Mouse (Mus musculus) C2C12 (cell line): Measurements from ENCODE around the gene Gars. TPM values are rescaled to one million over a fixed set of nuclear protein-coding genes. Genes with fewer than 3 reads are reported as not detected.

ENCODE experiments used
- H3K27me3 ChIP-seq: one replicate; pipeline ENCODE4 v1.6.1; 2011; ENCODE audit not compliant: control insufficient read depth, insufficient read depth, insufficient read length
- H3K36me3 ChIP-seq: one replicate; pipeline ENCODE4 v1.6.1; 2011; ENCODE audit not compliant: control insufficient read depth, insufficient read depth
- H3K4me3 ChIP-seq: one replicate; pipeline ENCODE4 v1.5.1; 2011; ENCODE audit warnings: mild to moderate bottlenecking, control low read depth; ENCODE audit not compliant: poor library complexity, insufficient read depth, severe bottlenecking
- H3K79me2 ChIP-seq: one replicate; pipeline ENCODE4 v1.6.1; 2011; ENCODE audit not compliant: control insufficient read depth, insufficient read depth
- H3K79me3 ChIP-seq: one replicate; pipeline ENCODE4 v1.6.1; 2011; ENCODE audit warnings: low read depth, control low read depth
- H3ac ChIP-seq: one replicate; pipeline ENCODE3; 2011; ENCODE audit warnings: low read depth; ENCODE audit not compliant: control insufficient read depth, insufficient read length
- CEBPB ChIP-seq: IDR thresholded peaks from one replicate; pipeline ENCODE4 v1.6.1; 2011; ENCODE audit warnings: low read depth, mild to moderate bottlenecking, control low read depth, moderate library complexity
- CTCF ChIP-seq: IDR thresholded peaks from one replicate; pipeline ENCODE4 v1.5.1; 2011; ENCODE audit not compliant: control insufficient read depth, insufficient read depth, insufficient read length
- FOSL1 ChIP-seq: IDR thresholded peaks from one replicate; pipeline ENCODE4 v1.8.0; 2011; ENCODE audit warnings: mild to moderate bottlenecking, low read length; ENCODE audit not compliant: poor library complexity, insufficient read depth, severe bottlenecking
- MAX ChIP-seq: IDR thresholded peaks from one replicate; pipeline ENCODE4 v1.6.1; 2011; ENCODE audit warnings: mild to moderate bottlenecking, control low read depth
- MYOD1 ChIP-seq: IDR thresholded peaks from one replicate; pipeline ENCODE4 v1.6.1; 2011; ENCODE audit warnings: low read depth; ENCODE audit not compliant: control insufficient read depth, insufficient read length
- MYOG ChIP-seq: IDR thresholded peaks from one replicate; pipeline ENCODE4 v1.6.1; 2011; ENCODE audit not compliant: control insufficient read depth, insufficient read length; ENCODE audit errors: extremely low read depth
- USF1 ChIP-seq: IDR thresholded peaks from one replicate; pipeline ENCODE4 v1.6.1; 2011; ENCODE audit warnings: low read depth, mild to moderate bottlenecking, control low read depth, moderate library complexity
- polyA plus RNA-seq: library from polyadenylated mRNA; unstranded; fragments of >200 nt; fragmentation: generic; extraction: Trizol; gene quantifications from one replicate; pipeline ENCODE4 v1.2.1, GENCODE M21; 2012; ENCODE audit warnings: missing spikeins

Gene Gars
- polyA plus RNA-seq, 1 experiment, result 204 TPM

DNA sequence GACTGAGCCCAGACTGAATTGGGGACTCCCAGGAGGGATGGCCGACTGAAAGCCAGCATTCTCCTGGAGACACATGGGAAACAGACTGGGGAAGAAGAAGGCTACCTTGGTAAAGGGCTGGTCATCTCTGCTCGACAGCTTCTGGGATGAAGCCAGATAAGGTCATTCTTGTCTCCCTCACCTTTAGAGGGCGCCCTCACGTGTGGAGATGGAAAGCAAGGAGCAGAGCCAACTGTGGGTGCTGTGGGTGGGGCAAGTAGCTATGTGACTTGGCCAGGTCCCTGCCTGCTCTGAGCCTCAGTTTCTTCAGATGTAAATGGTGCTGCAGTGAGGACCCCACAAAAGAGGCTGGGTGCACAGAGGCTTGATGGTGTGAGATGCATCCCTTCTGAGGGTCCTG lies 52.8 kb downstream of the Gars start:
- H3ac ChIP-seq, result no peak overlapping the region
- no peaks in the 10 kb centered on the region for H3K79me3 ChIP-seq
- H3K4me3 ChIP-seq, result no peak overlapping the region
- H3K79me2 ChIP-seq, result no peaks in the 10 kb centered on the region
- peaks cover 31% of the 10 kb centered on the region for H3K27me3 ChIP-seq
- no peaks in the 10 kb centered on the region for H3K36me3 ChIP-seq
- no peak for TF ChIP-seq CTCF
- no peak for TF ChIP-seq MYOG
- no peak for TF ChIP-seq FOSL1
- TF ChIP-seq USF1, result no peak
- TF ChIP-seq MAX, result no peak
- no peak for TF ChIP-seq MYOD1
- TF ChIP-seq CEBPB, result no peak

DNA sequence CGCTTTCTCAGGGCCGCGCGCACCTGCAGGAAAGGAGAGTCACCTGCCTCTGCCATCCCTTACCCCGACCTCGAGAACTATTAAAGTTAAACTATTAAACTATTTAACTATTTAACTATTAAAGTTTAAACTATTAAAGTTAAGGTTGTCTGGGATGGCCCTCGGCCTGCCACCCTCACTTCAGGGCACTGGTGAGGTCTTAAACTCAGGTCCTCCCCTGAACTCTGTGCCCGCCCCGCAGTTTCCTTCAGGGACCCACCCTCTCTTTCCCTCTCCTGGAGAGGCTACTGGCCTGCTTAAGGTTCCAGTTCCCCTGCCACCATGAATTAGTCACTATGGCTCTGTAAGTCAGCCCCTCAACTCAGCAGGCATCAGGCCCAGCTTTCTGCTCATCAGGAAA lies 53.6 kb downstream of the Gars start:
- H3K36me3 ChIP-seq, result no peaks in the 10 kb centered on the region
- H3K4me3 ChIP-seq, result no peak overlapping the region
- H3ac ChIP-seq, result no peak overlapping the region
- no peaks in the 10 kb centered on the region for H3K79me3 ChIP-seq
- H3K27me3 ChIP-seq, result peaks cover 27% of the 10 kb centered on the region
- no peak for TF ChIP-seq USF1
- TF ChIP-seq MAX, result no peak
- TF ChIP-seq MYOD1, result no peak
- no peak for TF ChIP-seq MYOG
- TF ChIP-seq CEBPB, result no peak
- no peak for TF ChIP-seq CTCF
- TF ChIP-seq FOSL1, result no peak
- H3K79me2 ChIP-seq, result no peaks in the 10 kb centered on the region

DNA sequence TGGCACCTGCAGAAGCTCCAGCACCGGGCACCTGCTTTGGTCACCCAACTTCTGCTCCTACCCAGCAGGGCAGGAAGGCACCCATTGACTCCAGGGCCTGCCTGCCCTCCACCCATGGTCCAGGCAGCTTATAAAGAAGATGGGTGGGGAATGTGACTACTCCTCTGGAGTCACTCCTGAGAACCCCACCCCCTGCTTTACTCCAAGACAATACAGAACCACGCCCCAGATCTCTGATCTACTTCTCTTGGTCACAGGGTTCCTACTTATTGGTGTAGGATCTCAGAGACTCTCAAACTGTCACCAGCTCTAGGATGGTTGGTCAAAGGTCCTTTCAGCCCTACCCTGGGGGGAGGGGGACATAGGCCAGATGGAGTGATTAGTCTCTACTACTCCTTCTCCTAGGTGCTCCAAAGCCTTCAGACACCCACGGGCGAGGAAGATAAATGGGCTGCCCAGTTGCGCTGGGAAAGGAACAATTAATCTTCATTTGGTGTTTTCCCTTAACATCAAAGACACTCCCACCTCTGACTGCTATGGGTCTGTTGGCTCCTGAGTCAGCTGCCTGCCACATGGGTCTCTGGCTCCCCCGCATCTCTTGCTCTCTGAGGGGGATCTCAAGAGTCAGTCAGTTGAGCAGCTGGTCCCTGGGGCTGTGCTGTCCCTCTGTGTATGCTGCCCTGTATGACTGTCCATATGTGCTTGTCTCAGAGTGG lies 55.8 kb downstream of the Gars start:
- Histone ChIP-seq H3K36me3 (no peaks in the 10 kb centered on the region), H3K79me3 (no peaks in the 10 kb centered on the region), H3K4me3 (no peak overlapping the region), H3K27me3 (peaks cover 25% of the 10 kb centered on the region), H3K79me2 (no peaks in the 10 kb centered on the region), H3ac (no peak overlapping the region)
- no peak for TF ChIP-seq CEBPB
- TF ChIP-seq USF1, result no peak
- no peak for TF ChIP-seq MYOG
- TF ChIP-seq FOSL1, result no peak
- no peak for TF ChIP-seq MAX
- no peak for TF ChIP-seq MYOD1
- no peak for TF ChIP-seq CTCF

DNA sequence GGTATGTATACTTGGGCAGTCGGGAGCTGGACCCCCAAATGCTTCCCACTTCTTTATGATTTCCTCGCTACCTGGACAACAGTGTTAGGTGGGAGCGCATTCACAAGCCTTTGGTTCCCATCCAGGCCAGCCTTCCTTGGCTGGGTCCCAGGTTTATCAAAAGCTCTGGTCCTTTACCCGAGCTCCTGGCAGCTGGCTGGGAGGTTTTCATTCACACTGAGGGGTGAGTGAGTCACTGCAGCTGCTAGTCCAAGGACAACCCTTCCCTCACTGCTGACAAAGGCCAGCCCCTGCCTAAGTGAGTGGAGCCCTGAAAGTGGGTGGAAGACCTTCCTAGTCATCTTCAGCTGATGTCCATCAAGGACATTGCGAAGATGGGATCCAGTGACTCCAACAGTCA lies 60.2 kb downstream of the Gars start:
- H3K4me3 ChIP-seq, result no peak overlapping the region
- H3K79me2 ChIP-seq, result no peaks in the 10 kb centered on the region
- no peak overlapping the region for H3ac ChIP-seq
- no peaks in the 10 kb centered on the region for H3K36me3 ChIP-seq
- H3K79me3 ChIP-seq, result no peaks in the 10 kb centered on the region
- TF ChIP-seq MYOG (no peak), MYOD1 (peak; percentile 71)
- H3K27me3 ChIP-seq, result peaks cover 17% of the 10 kb centered on the region

DNA sequence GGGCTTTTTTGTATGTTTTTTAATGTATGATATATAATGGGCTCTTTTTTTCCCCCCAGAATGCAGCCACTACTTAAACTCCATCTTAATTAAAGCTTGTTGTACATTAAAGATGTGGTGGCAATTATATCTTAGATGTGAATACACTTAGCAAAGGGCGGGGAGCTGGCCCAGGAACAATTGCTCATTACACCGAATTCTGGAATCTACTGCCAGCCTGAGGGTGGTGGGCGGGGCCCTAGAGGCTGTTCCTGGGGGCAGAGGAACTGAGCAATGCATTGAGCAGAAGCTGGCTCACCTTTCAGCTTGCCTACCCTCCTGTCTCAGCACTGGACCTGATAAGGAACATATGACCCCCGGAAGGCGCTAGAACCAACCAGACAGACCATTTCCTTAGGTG lies 60.8 kb downstream of the Gars start:
- no peaks in the 10 kb centered on the region for H3K79me3 ChIP-seq
- no peak overlapping the region for H3ac ChIP-seq
- TF ChIP-seq MYOG (no peak), USF1 (no peak), CEBPB (no peak), MYOD1 (no peak), MAX (no peak), CTCF (no peak)
- no peaks in the 10 kb centered on the region for H3K36me3 ChIP-seq
- no peaks in the 10 kb centered on the region for H3K79me2 ChIP-seq
- H3K4me3 ChIP-seq, result no peak overlapping the region
- peaks cover 11% of the 10 kb centered on the region for H3K27me3 ChIP-seq

DNA sequence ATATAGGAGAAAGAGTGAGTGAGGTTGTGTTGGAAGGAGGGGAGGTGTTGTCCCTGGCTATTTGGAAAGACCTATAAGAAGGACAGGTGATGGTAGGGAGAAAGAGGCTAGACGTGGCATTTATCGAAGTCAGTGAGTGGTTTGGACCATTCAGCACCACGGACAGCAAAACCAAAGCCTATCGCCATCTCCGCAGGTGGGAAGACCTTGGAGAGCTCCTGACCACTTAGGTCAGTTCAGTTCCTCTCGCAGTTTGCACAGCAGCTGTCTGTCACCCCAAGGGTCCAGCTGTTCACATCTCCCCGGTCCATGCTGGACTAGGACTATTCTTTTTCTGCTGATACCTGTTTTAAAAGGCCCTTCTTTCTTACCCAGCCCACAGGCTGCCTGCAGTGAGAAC lies 70.6 kb downstream of the Gars start:
- no peaks in the 10 kb centered on the region for H3K79me2 ChIP-seq
- peak; percentile 87 for TF ChIP-seq MAX
- no peak for TF ChIP-seq USF1
- no peak for TF ChIP-seq CTCF
- TF ChIP-seq CEBPB, result no peak
- peak; percentile 62 for TF ChIP-seq MYOD1
- TF ChIP-seq FOSL1, result no peak
- TF ChIP-seq MYOG, result no peak
- no peak overlapping the region for H3ac ChIP-seq
- H3K79me3 ChIP-seq, result no peaks in the 10 kb centered on the region
- H3K36me3 ChIP-seq, result no peaks in the 10 kb centered on the region
- peaks cover 31% of the 10 kb centered on the region for H3K27me3 ChIP-seq
- H3K4me3 ChIP-seq, result no peak overlapping the region
